Mouse (Mus musculus) CH12.LX (cell line): ENCODE data around the gene Tinf2. TPM values are rescaled to one million over a fixed set of nuclear protein-coding genes. Genes with fewer than 3 reads are reported as not detected.

Experiments used
- DNase-seq: peaks from one replicate; pipeline ENCODE4 v3.0.0-alpha.2; 2013; ENCODE audit errors: extremely low read depth
- H3K27ac ChIP-seq: 2 replicates; pipeline ENCODE4 v1.5.1; 2012; ENCODE audit warnings: low read depth, mild to moderate bottlenecking, control low read depth, moderate library complexity; ENCODE audit not compliant: insufficient read depth
- H3K27me3 ChIP-seq: replicated peaks from 2 replicates; pipeline ENCODE3; 2012; ENCODE audit warnings: inconsistent platforms
- H3K36me3 ChIP-seq, 2 experiments: replicated peaks in 1 of 2; 2 replicates each; pipeline versions ENCODE3 to v1.6.1; 2012; ENCODE audit warnings: inconsistent platforms in 1 of 2, low read length in 1 of 2, mild to moderate bottlenecking in 1 of 2, mixed read lengths in 1 of 2, moderate library complexity in 1 of 2; ENCODE audit not compliant: control insufficient read depth in 1 of 2, insufficient read depth in 1 of 2
- H3K4me1 ChIP-seq, 2 experiments: 2 replicates each; pipeline ENCODE4 v1.6.1; 2012; ENCODE audit warnings: inconsistent platforms in 1 of 2, moderate library complexity in 1 of 2; ENCODE audit not compliant: insufficient read depth in 2 of 2, control insufficient read depth in 1 of 2
- H3K4me2 ChIP-seq: 2 replicates; pipeline ENCODE4 v1.6.1; 2012; ENCODE audit warnings: low read depth, mild to moderate bottlenecking, control low read depth; ENCODE audit not compliant: poor library complexity, insufficient read depth, severe bottlenecking
- H3K4me3 ChIP-seq, 3 experiments: fragments of 150-350 bp in 1 of 3; sonication (generic) in 1 of 3; replicated peaks in 1 of 3; 2 replicates each; pipeline versions ENCODE3 to v1.5.1; 2011 to 2012; ENCODE audit warnings: low read depth in 2 of 3, low read length in 2 of 3, mild to moderate bottlenecking in 2 of 3, moderate library complexity in 2 of 3, control low read depth in 1 of 3, improper control_type of control experiment in 1 of 3, inconsistent platforms in 1 of 3, mixed read lengths in 1 of 3; ENCODE audit not compliant: poor library complexity in 1 of 3
- H3K79me2 ChIP-seq: replicated peaks from 2 replicates; pipeline ENCODE4 v1.6.1; 2012; ENCODE audit warnings: mild to moderate bottlenecking, moderate library complexity; ENCODE audit not compliant: control insufficient read depth, poor library complexity, insufficient read depth, severe bottlenecking; ENCODE audit errors: extremely low read depth
- H3K9ac ChIP-seq: 2 replicates; pipeline ENCODE4 v1.6.1; 2012; ENCODE audit warnings: low read depth, mild to moderate bottlenecking, control low read depth, moderate library complexity; ENCODE audit not compliant: insufficient read depth
- H3K9me3 ChIP-seq: replicated peaks from 2 replicates; pipeline ENCODE3; 2012; ENCODE audit warnings: low read length, inconsistent platforms, mixed read lengths
- BHLHE40 ChIP-seq: IDR thresholded peaks from 2 replicates; pipeline ENCODE4 v1.6.1; 2011; ENCODE audit warnings: mild to moderate bottlenecking, low read depth, low read length, improper control_type of control experiment
- CHD1 ChIP-seq: IDR thresholded peaks from 2 replicates; pipeline ENCODE4 v1.6.1; 2012; ENCODE audit warnings: low read depth, low read length, improper control_type of control experiment, inconsistent platforms
- E2F4 ChIP-seq: IDR thresholded peaks from 2 replicates; pipeline ENCODE4 v1.6.1; 2011; ENCODE audit warnings: low read depth, low read length, improper control_type of control experiment; ENCODE audit not compliant: insufficient replicate concordance
- GABPA ChIP-seq: IDR thresholded peaks from 2 replicates; pipeline ENCODE4 v1.6.1; 2012; ENCODE audit warnings: low read depth, low read length, improper control_type of control experiment, inconsistent platforms; ENCODE audit not compliant: insufficient replicate concordance
- JUN ChIP-seq: IDR thresholded peaks from 2 replicates; pipeline ENCODE4 v1.6.1; 2011; ENCODE audit warnings: low read depth, mild to moderate bottlenecking, low read length, improper control_type of control experiment, moderate library complexity; ENCODE audit not compliant: insufficient read depth
- JUND ChIP-seq: conservative IDR thresholded peaks from 2 replicates; pipeline ENCODE4 v1.6.1; 2011; ENCODE audit warnings: low read depth, low read length, improper control_type of control experiment
- MAX ChIP-seq: IDR thresholded peaks from 2 replicates; pipeline ENCODE4 v1.6.1; 2011; ENCODE audit warnings: low read length, improper control_type of control experiment
- MXI1 ChIP-seq: IDR thresholded peaks from 2 replicates; pipeline ENCODE4 v1.6.1; 2011; ENCODE audit warnings: mild to moderate bottlenecking, low read depth, low read length, improper control_type of control experiment
- MYC ChIP-seq: IDR thresholded peaks from 2 replicates; pipeline ENCODE4 v1.6.1; 2011; ENCODE audit warnings: low read depth, mild to moderate bottlenecking, improper control_type of control experiment, low read length
- NELFE ChIP-seq: IDR thresholded peaks from 2 replicates; pipeline ENCODE4 v1.6.1; 2011; ENCODE audit warnings: low read depth, low read length, improper control_type of control experiment
- NRF1 ChIP-seq: IDR thresholded peaks from 2 replicates; pipeline ENCODE4 v1.6.1; 2014; ENCODE audit warnings: low read depth, mild to moderate bottlenecking, inconsistent platforms, low read length, improper control_type of control experiment, moderate library complexity
- PAX5 ChIP-seq: IDR thresholded peaks from 2 replicates; pipeline ENCODE4 v1.6.1; 2012; ENCODE audit warnings: low read length, inconsistent platforms, mixed read lengths
- POLR2A ChIP-seq: IDR thresholded peaks from 2 replicates; pipeline ENCODE4 v1.6.1; 2011; ENCODE audit warnings: low read depth, mild to moderate bottlenecking, improper control_type of control experiment, low read length
- POLR2AphosphoS2 ChIP-seq: IDR thresholded peaks from 2 replicates; pipeline ENCODE4 v1.6.1; 2011; ENCODE audit warnings: low read depth, low read length, improper control_type of control experiment
- RCOR1 ChIP-seq: conservative IDR thresholded peaks from 2 replicates; pipeline ENCODE4 v1.6.1; 2012; ENCODE audit warnings: low read depth, mild to moderate bottlenecking, inconsistent platforms, low read length, improper control_type of control experiment
- SMC3 ChIP-seq: IDR thresholded peaks from 2 replicates; pipeline ENCODE4 v1.6.1; 2011; ENCODE audit warnings: low read depth, low read length, improper control_type of control experiment
- TBP ChIP-seq: conservative IDR thresholded peaks from 2 replicates; pipeline ENCODE4 v1.6.1; 2011; ENCODE audit warnings: low read depth, low read length, improper control_type of control experiment
- TCF12 ChIP-seq: IDR thresholded peaks from 2 replicates; pipeline ENCODE4 v1.6.1; 2014; ENCODE audit warnings: low read depth, mild to moderate bottlenecking, inconsistent platforms, low read length, improper control_type of control experiment
- UBTF ChIP-seq: IDR thresholded peaks from 2 replicates; pipeline ENCODE4 v1.6.1; 2012; ENCODE audit warnings: low read depth, mild to moderate bottlenecking, inconsistent platforms, low read length, improper control_type of control experiment, moderate library complexity
- USF1 ChIP-seq: IDR thresholded peaks from 2 replicates; pipeline ENCODE4 v1.6.1; 2014; ENCODE audit warnings: low read depth, mild to moderate bottlenecking, inconsistent platforms, low read length, improper control_type of control experiment
- USF2 ChIP-seq: conservative IDR thresholded peaks from 2 replicates; pipeline ENCODE4 v1.6.1; 2011; ENCODE audit warnings: low read depth, low read length, improper control_type of control experiment
- ZC3H11A ChIP-seq: IDR thresholded peaks from 2 replicates; pipeline ENCODE4 v1.6.1; 2012; ENCODE audit warnings: low read depth, mild to moderate bottlenecking, inconsistent platforms, low read length, improper control_type of control experiment
- ZNF384 ChIP-seq: IDR thresholded peaks from 2 replicates; pipeline ENCODE4 v1.6.1; 2012; ENCODE audit warnings: low read depth, low read length, improper control_type of control experiment, inconsistent platforms
- dilution Hi-C: fragments of 300-500 bp; cut with MboI; formaldehyde crosslinking; loops from 2 replicates; pipeline ENCODE4 v1.14.3; 2020; ENCODE audit warnings: low sequenced_read_pairs; ENCODE audit not compliant: extremely low pct_unique_long_range_greater_than_20kb, extremely low pct_ligation_motif_present
- in situ Hi-C: fragments of 300-500 bp; cut with MboI; formaldehyde crosslinking; loops from 3 replicates; pipeline ENCODE4 v1.14.3; 2019; ENCODE audit warnings: low sequenced_read_pairs, low pct_ligation_motif_present, low pct_unique_long_range_greater_than_20kb, mixed read lengths
- polyA plus RNA-seq: library from polyadenylated mRNA; unstranded; fragments of >175 nt; gene quantifications from 2 replicates; pipeline ENCODE4 v1.2.1, GENCODE M21; 2012; ENCODE audit warnings: low read depth; ENCODE audit not compliant: insufficient read length
- total RNA-seq, 2 experiments: library from RNA; depleted of rRNA; stranded (reverse); fragments of 300-350 nt in 1 of 2; fragments of >200 nt in 1 of 2; gene quantifications; 2 replicates each; pipeline ENCODE4 v1.2.3; 2012 to 2014

The Tinf2 gene
- total and polyA plus RNA-seq, 3 experiments = 23.3 to 31.1 (median 29.1) TPM

GRCm38 (mm10) chr14:55727889-55728685, 46.5 kb upstream of the Tinf2 start:
- Histone ChIP-seq H3K79me2 (no peaks in the 10 kb centered on the region), H3K27ac (no peak overlapping the region), H3K4me3 (no peak overlapping the region), H3K9ac (no peak overlapping the region), H3K36me3 (no peaks in the 10 kb centered on the region), H3K27me3 (peaks cover 32% of the 10 kb centered on the region), H3K4me1 (peaks cover 15 to 38% of the 10 kb centered on the region in 2 experiments)
- in situ Hi-C loops (no loop called here), dilution Hi-C loops (no loop called here)
- TF ChIP-seq USF2 (no peak), GABPA (no peak)
- TF ChIP-seq, all 38 proteins: peak for 0
- H3K4me2 ChIP-seq = no peak overlapping the region
- no peaks in the 10 kb centered on the region for H3K9me3 ChIP-seq
- no peak for DNase-seq

- peaks cover 15 to 48% of the 10 kb centered on the region in 2 experiments for H3K4me1 ChIP-seq
- no peaks in the 10 kb centered on the region for H3K79me2 ChIP-seq
- H3K36me3 ChIP-seq = no peaks in the 10 kb centered on the region
- dilution Hi-C loops = no loop called here
- no peaks in the 10 kb centered on the region for H3K9me3 ChIP-seq
- H3K27me3 ChIP-seq = peaks cover 32% of the 10 kb centered on the region
- in situ Hi-C loops = no loop called here
- no peak for DNase-seq
- no peak overlapping the region for H3K27ac ChIP-seq
- TF ChIP-seq NELFE = no peak
- TF ChIP-seq PAX5 = no peak
- no peak for TF ChIP-seq NRF1
- no peak for TF ChIP-seq TCF12
- TF ChIP-seq E2F4 = no peak
- TF ChIP-seq POLR2A = no peak
- TF ChIP-seq USF1 = no peak
- TF ChIP-seq JUND = no peak
- no peak for TF ChIP-seq MYC
- TF ChIP-seq CHD1 = no peak
- no peak overlapping the region for H3K9ac ChIP-seq
- H3K4me2 ChIP-seq = no peak overlapping the region
- H3K4me3 ChIP-seq = no peak overlapping the region
Measured at GRCm38 (mm10) chr14:55726261-55726660, 44.6 kb upstream of the Tinf2 start.

- Histone ChIP-seq H3K4me1 (peaks cover 15 to 54% of the 10 kb centered on the region in 2 experiments), H3K79me2 (no peaks in the 10 kb centered on the region), H3K4me2 (peak overlapping the region; percentile 62), H3K4me3 (no peak overlapping the region), H3K9ac (peak overlapping the region; percentile 39; the same call in 1 of the 2 replicates), H3K9me3 (no peaks in the 10 kb centered on the region), H3K27me3 (peaks cover 24% of the 10 kb centered on the region), H3K36me3 (peaks cover 5 to 13% of the 10 kb centered on the region in 2 experiments), H3K27ac (peak overlapping the region; percentile 64)
- dilution Hi-C loops (no loop called here), in situ Hi-C loops (no loop called here)
- peak; percentile 93 for DNase-seq
- no peak for TF ChIP-seq UBTF
- TF ChIP-seq TBP = no peak
- TF ChIP-seq NRF1 = 0 out of 2 replicates have a peak, but pooled peaks have one; percentile 19
- TF ChIP-seq USF1 = no peak
- TF ChIP-seq ZC3H11A = no peak
- TF ChIP-seq POLR2AphosphoS2 = no peak
- TF ChIP-seq ZNF384 = no peak
- peak; percentile 82 for TF ChIP-seq MYC
- peak; percentile 78 for TF ChIP-seq JUN
- TF ChIP-seq JUND = peak; percentile 74; the same call in 1 of the 2 replicates
- no peak for TF ChIP-seq SMC3
- TF ChIP-seq MAX = peak; percentile 88
- no peak for TF ChIP-seq E2F4
- TF ChIP-seq MXI1 = peak; percentile 92
- TF ChIP-seq TCF12 = peak; percentile 99
- peak; percentile 98 for TF ChIP-seq BHLHE40
- no peak for TF ChIP-seq USF2
- TF ChIP-seq RCOR1 = 0 out of 2 replicates have a peak, but pooled peaks have one; percentile 72
Measured at GRCm38 (mm10) chr14:55724411-55724871, 42.8 kb upstream of the Tinf2 start.
